Mouse (Mus musculus): Measurements from ENCODE around the gene Jund. TPM values are rescaled to one million over a fixed set of nuclear protein-coding genes. Genes with fewer than 3 reads are reported as not detected.
A peak's percentile ranks its signal among the peaks of the same experiment; 100 is the strongest.

The Jund gene
- total RNA-seq (2021), result 100 to 1,000 TPM; 247 to 264 TPM
- long read RNA-seq, experiment 1, transcript Jund-201 (1 exons, 1,668 nt), result major isoform, 834 of 834 reads
- long read RNA-seq, experiment 1, partial matches to known transcripts, result 0 of 834 reads
- long read RNA-seq, experiment 1, other reads (novel, unspliced or antisense), result 0 of 834 reads
- long read RNA-seq, experiment 2, transcript Jund-201 (1 exons, 1,668 nt), result major isoform, 593 of 593 reads
- long read RNA-seq, experiment 2, partial matches to known transcripts, result 0 of 593 reads
- long read RNA-seq, experiment 2, other reads (novel, unspliced or antisense), result 0 of 593 reads

GRCm38 (mm10) chr8:70698310-70699109 lies at the start of gene Jund:
Jund (plus strand) TSS chr8:70698949.
- intact Hi-C loops (cut with DNase I), result loop anchor here (1.0 to 2.0 kb wide), 3 partner anchors 14 to 88 kb away; partner anchors contain the start of gene Rab3a
- H3K27ac ChIP-seq, result peak within 1 kb of the TSS; percentile 100
- H3K4me3 ChIP-seq, result peak within 1 kb of the TSS; percentile 91
- no peak; the same call in 1 of the 2 replicates for TF ChIP-seq CTCF (IDR thresholded peaks at IDR 0.05)
- DNase-seq (ENCODE audit: extremely low spot score in 1 of 2, low spot score in 2 of 2), result peak; percentile 99

- TF ChIP-seq CTCF (IDR thresholded peaks at IDR 0.05), result no peak
- no peak overlapping the region for H3K4me3 ChIP-seq
- H3K27ac ChIP-seq, result no peak overlapping the region; the same call in 1 of the 2 replicates
- intact Hi-C loops (cut with DNase I), result no loop called here
- DNase-seq (ENCODE audit: extremely low spot score in 1 of 2, low spot score in 2 of 2), result no peak
Observed at GRCm38 (mm10) chr8:70649324-70649723, 49.4 kb upstream of the Jund start.

- intact Hi-C loops (cut with DNase I), result loop anchor here (2.0 kb wide), 1 partner anchor 38 kb away; no protein-coding TSS in a partner anchor
Observed at GRCm38 (mm10) chr8:70650351-70650750, 48.4 kb upstream of the Jund start.

GRCm38 (mm10) chr8:70653226-70653625 lies 45.5 kb upstream of the Jund start:
- intact Hi-C loops (cut with DNase I), result loop anchor here (2.0 kb wide), 1 partner anchor 22 kb away; no protein-coding TSS in a partner anchor
- no peak for DNase-seq (ENCODE audit: extremely low spot score in 1 of 2, low spot score in 2 of 2)
- TF ChIP-seq CTCF (IDR thresholded peaks at IDR 0.05), result peak; percentile 79
- H3K27ac ChIP-seq, result no peak overlapping the region
- H3K4me3 ChIP-seq, result no peak overlapping the region

More at GRCm38 (mm10) chr8:70650351-70650750, 48.4 kb upstream of the Jund start:
- H3K27ac ChIP-seq, result no peak overlapping the region
- no peak; the same call in 1 of the 2 replicates for TF ChIP-seq CTCF (IDR thresholded peaks at IDR 0.05)
- DNase-seq (ENCODE audit: extremely low spot score in 1 of 2, low spot score in 2 of 2), result no peak
- no peak overlapping the region for H3K4me3 ChIP-seq

GRCm38 (mm10) chr8:70654121-70654520 lies 44.6 kb upstream of the Jund start:
- TF ChIP-seq CTCF (IDR thresholded peaks at IDR 0.05), result no peak
- Histone ChIP-seq H3K27ac (no peak overlapping the region), H3K4me3 (no peak overlapping the region)
- no peak for DNase-seq (ENCODE audit: extremely low spot score in 1 of 2, low spot score in 2 of 2)
- intact Hi-C loops (cut with DNase I), result no loop called here

GRCm38 (mm10) chr8:70655469-70655868 lies 43.3 kb upstream of the Jund start:
- TF ChIP-seq CTCF (IDR thresholded peaks at IDR 0.05), result no peak
- DNase-seq (ENCODE audit: extremely low spot score in 1 of 2, low spot score in 2 of 2), result no peak
- no peak overlapping the region for H3K4me3 ChIP-seq
- intact Hi-C loops (cut with DNase I), result no loop called here
- H3K27ac ChIP-seq, result no peak overlapping the region

GRCm38 (mm10) chr8:70656193-70656790 lies 42.5 kb upstream of the Jund start:
- TF ChIP-seq CTCF (IDR thresholded peaks at IDR 0.05), result no peak
- Histone ChIP-seq H3K27ac (no peak overlapping the region), H3K4me3 (no peak overlapping the region)
- no peak for DNase-seq (ENCODE audit: extremely low spot score in 1 of 2, low spot score in 2 of 2)
- intact Hi-C loops (cut with DNase I), result no loop called here

GRCm38 (mm10) chr8:70657214-70657613 lies 41.5 kb upstream of the Jund start:
- TF ChIP-seq CTCF (IDR thresholded peaks at IDR 0.05), result no peak
- no peak overlapping the region for H3K4me3 ChIP-seq
- H3K27ac ChIP-seq, result no peak overlapping the region
- no peak for DNase-seq (ENCODE audit: extremely low spot score in 1 of 2, low spot score in 2 of 2)
- intact Hi-C loops (cut with DNase I), result no loop called here

- H3K27ac ChIP-seq, result no peak overlapping the region
- TF ChIP-seq CTCF (IDR thresholded peaks at IDR 0.05), result no peak
- intact Hi-C loops (cut with DNase I), result no loop called here
- H3K4me3 ChIP-seq, result no peak overlapping the region
- DNase-seq (ENCODE audit: extremely low spot score in 1 of 2, low spot score in 2 of 2), result no peak
Observed at GRCm38 (mm10) chr8:70657739-70658138, 41.0 kb upstream of the Jund start.

GRCm38 (mm10) chr8:70658897-70659603 lies 39.7 kb upstream of the Jund start:
- intact Hi-C loops (cut with DNase I), result no loop called here
- Histone ChIP-seq H3K4me3 (peak overlapping the region; percentile 87), H3K27ac (peak overlapping the region; percentile 17; the same call in 1 of the 2 replicates)
- TF ChIP-seq CTCF (IDR thresholded peaks at IDR 0.05), result no peak
- no peak for DNase-seq (ENCODE audit: extremely low spot score in 1 of 2, low spot score in 2 of 2)

GRCm38 (mm10) chr8:70659604-70660272 lies 39.0 kb upstream of the Jund start:
- TF ChIP-seq CTCF (IDR thresholded peaks at IDR 0.05), result no peak
- peak overlapping the region; percentile 87 for H3K4me3 ChIP-seq
- peak; percentile 69 to 74 for DNase-seq (ENCODE audit: extremely low spot score in 1 of 2, low spot score in 2 of 2)
- intact Hi-C loops (cut with DNase I), result no loop called here
- peak overlapping the region; percentile 17; the same call in 1 of the 2 replicates for H3K27ac ChIP-seq

Data from left cerebral cortex, adult 2 months (tissue).